Mouse (Mus musculus): ENCODE data around the gene Olfr1416. TPM values are rescaled to one million over a fixed set of nuclear protein-coding genes. Genes with fewer than 3 reads are reported as not detected.

Gene Olfr1416
- polyA plus RNA-seq, 1 experiment = not detected

GRCm38 (mm10) chr1:92434986-92435385, 49.9 kb downstream of the Olfr1416 start:
- H3K79me2 ChIP-seq (ENCODE audit: control insufficient read depth, insufficient read depth) = no peaks in the 10 kb centered on the region
- no peak overlapping the region for H3K4me2 ChIP-seq (ENCODE audit: low read depth)
- TF ChIP-seq USF1 (IDR thresholded peaks at IDR 0.05; ENCODE audit: low read depth) (no peak), MAX (IDR thresholded peaks at IDR 0.05; ENCODE audit: low read depth) (no peak), TCF3 (IDR thresholded peaks at IDR 0.05; ENCODE audit: insufficient read length, low read depth) (no peak), POLR2A (IDR thresholded peaks at IDR 0.05; ENCODE audit: insufficient read length, low read depth) (no peak), E2F4 (IDR thresholded peaks at IDR 0.05; ENCODE audit: insufficient read depth) (no peak), MYOD1 (IDR thresholded peaks at IDR 0.05; ENCODE audit: control insufficient read depth in 1 of 3, insufficient read length in 2 of 3, low read depth in 2 of 3) (no peak), TCF12 (IDR thresholded peaks at IDR 0.05; ENCODE audit: insufficient read depth, poor library complexity, severe bottlenecking) (no peak), SRF (IDR thresholded peaks at IDR 0.05; ENCODE audit: control insufficient read depth, insufficient read length, low read depth) (no peak), REST (IDR thresholded peaks at IDR 0.05; ENCODE audit: insufficient read depth, insufficient read length) (no peak), MYOG (IDR thresholded peaks at IDR 0.05; ENCODE audit: control insufficient read depth in 1 of 3, insufficient read depth in 1 of 3, insufficient read length in 2 of 3, low read depth in 2 of 3) (no peak), POLR2AphosphoS2 (IDR thresholded peaks at IDR 0.05; ENCODE audit: insufficient read length, low read depth) (no peak), CEBPB (IDR thresholded peaks at IDR 0.05; ENCODE audit: insufficient read depth, poor library complexity, severe bottlenecking) (no peak)
- no peak overlapping the region for H3ac ChIP-seq (ENCODE audit: control insufficient read depth, insufficient read length)
- H3K36me3 ChIP-seq (ENCODE audit: control insufficient read depth, insufficient read depth) = peaks cover 8% of the 10 kb centered on the region
- no peak overlapping the region for H3K4me3 ChIP-seq
- H3K27me3 ChIP-seq (ENCODE audit: control insufficient read depth, insufficient read depth, insufficient read length) = no peaks in the 10 kb centered on the region

- TF ChIP-seq MAX (IDR thresholded peaks at IDR 0.05; ENCODE audit: low read depth) (no peak), USF1 (IDR thresholded peaks at IDR 0.05; ENCODE audit: low read depth) (no peak), E2F4 (IDR thresholded peaks at IDR 0.05; ENCODE audit: insufficient read depth) (no peak), REST (IDR thresholded peaks at IDR 0.05; ENCODE audit: insufficient read depth, insufficient read length) (no peak), MYOG (IDR thresholded peaks at IDR 0.05; ENCODE audit: control insufficient read depth in 1 of 3, insufficient read depth in 1 of 3, insufficient read length in 2 of 3, low read depth in 2 of 3) (no peak), SRF (IDR thresholded peaks at IDR 0.05; ENCODE audit: control insufficient read depth, insufficient read length, low read depth) (no peak), TCF12 (IDR thresholded peaks at IDR 0.05; ENCODE audit: insufficient read depth, poor library complexity, severe bottlenecking) (no peak), MYOD1 (IDR thresholded peaks at IDR 0.05; ENCODE audit: control insufficient read depth in 1 of 3, insufficient read length in 2 of 3, low read depth in 2 of 3) (no peak)
- H3K27me3 ChIP-seq (ENCODE audit: control insufficient read depth, insufficient read depth, insufficient read length) = no peaks in the 10 kb centered on the region
- no peak overlapping the region for H3K4me3 ChIP-seq
- H3ac ChIP-seq (ENCODE audit: control insufficient read depth, insufficient read length) = no peak overlapping the region
- H3K4me2 ChIP-seq (ENCODE audit: low read depth) = no peak overlapping the region
- H3K79me2 ChIP-seq (ENCODE audit: control insufficient read depth, insufficient read depth) = no peaks in the 10 kb centered on the region
- no peaks in the 10 kb centered on the region for H3K36me3 ChIP-seq (ENCODE audit: control insufficient read depth, insufficient read depth)
These were observed 52.1 kb downstream of the Olfr1416 start for GRCm38 (mm10) chr1:92432791-92433190.

- Histone ChIP-seq H3K36me3 (ENCODE audit: control insufficient read depth, insufficient read depth) (no peaks in the 10 kb centered on the region), H3K27me3 (ENCODE audit: control insufficient read depth, insufficient read depth, insufficient read length) (no peaks in the 10 kb centered on the region), H3K4me3 (no peak overlapping the region), H3ac (ENCODE audit: control insufficient read depth, insufficient read length) (no peak overlapping the region), H3K4me2 (ENCODE audit: low read depth) (no peak overlapping the region), H3K79me2 (ENCODE audit: control insufficient read depth, insufficient read depth) (no peaks in the 10 kb centered on the region)
- no peak for TF ChIP-seq POLR2A (IDR thresholded peaks at IDR 0.05; ENCODE audit: insufficient read length, low read depth)
- no peak for TF ChIP-seq MAX (IDR thresholded peaks at IDR 0.05; ENCODE audit: low read depth)
- TF ChIP-seq USF1 (IDR thresholded peaks at IDR 0.05; ENCODE audit: low read depth) = no peak
- no peak for TF ChIP-seq E2F4 (IDR thresholded peaks at IDR 0.05; ENCODE audit: insufficient read depth)
- TF ChIP-seq MYOD1 (IDR thresholded peaks at IDR 0.05; ENCODE audit: control insufficient read depth in 1 of 3, insufficient read length in 2 of 3, low read depth in 2 of 3) = no peak
- no peak for TF ChIP-seq REST (IDR thresholded peaks at IDR 0.05; ENCODE audit: insufficient read depth, insufficient read length)
- TF ChIP-seq POLR2AphosphoS2 (IDR thresholded peaks at IDR 0.05; ENCODE audit: insufficient read length, low read depth) = no peak
- TF ChIP-seq SRF (IDR thresholded peaks at IDR 0.05; ENCODE audit: control insufficient read depth, insufficient read length, low read depth) = no peak
- TF ChIP-seq MYOG (IDR thresholded peaks at IDR 0.05; ENCODE audit: control insufficient read depth in 1 of 3, insufficient read depth in 1 of 3, insufficient read length in 2 of 3, low read depth in 2 of 3) = no peak
- TF ChIP-seq TCF3 (IDR thresholded peaks at IDR 0.05; ENCODE audit: insufficient read length, low read depth) = no peak
- no peak for TF ChIP-seq TCF12 (IDR thresholded peaks at IDR 0.05; ENCODE audit: insufficient read depth, poor library complexity, severe bottlenecking)
- TF ChIP-seq CEBPB (IDR thresholded peaks at IDR 0.05; ENCODE audit: insufficient read depth, poor library complexity, severe bottlenecking) = no peak
These were observed 52.8 kb downstream of the Olfr1416 start for GRCm38 (mm10) chr1:92432098-92432497.

- no peak overlapping the region for H3K4me3 ChIP-seq
- TF ChIP-seq POLR2AphosphoS2 (IDR thresholded peaks at IDR 0.05; ENCODE audit: insufficient read length, low read depth) (no peak), CEBPB (IDR thresholded peaks at IDR 0.05; ENCODE audit: insufficient read depth, poor library complexity, severe bottlenecking) (no peak), POLR2A (IDR thresholded peaks at IDR 0.05; ENCODE audit: insufficient read length, low read depth) (no peak), USF1 (IDR thresholded peaks at IDR 0.05; ENCODE audit: low read depth) (no peak), MAX (IDR thresholded peaks at IDR 0.05; ENCODE audit: low read depth) (no peak), MYOG (IDR thresholded peaks at IDR 0.05; ENCODE audit: control insufficient read depth in 1 of 3, insufficient read depth in 1 of 3, insufficient read length in 2 of 3, low read depth in 2 of 3) (no peak), TCF3 (IDR thresholded peaks at IDR 0.05; ENCODE audit: insufficient read length, low read depth) (no peak), REST (IDR thresholded peaks at IDR 0.05; ENCODE audit: insufficient read depth, insufficient read length) (no peak), MYOD1 (IDR thresholded peaks at IDR 0.05; ENCODE audit: control insufficient read depth in 1 of 3, insufficient read length in 2 of 3, low read depth in 2 of 3) (no peak)
- no peak overlapping the region for H3ac ChIP-seq (ENCODE audit: control insufficient read depth, insufficient read length)
- no peaks in the 10 kb centered on the region for H3K36me3 ChIP-seq (ENCODE audit: control insufficient read depth, insufficient read depth)
- no peaks in the 10 kb centered on the region for H3K79me2 ChIP-seq (ENCODE audit: control insufficient read depth, insufficient read depth)
- H3K27me3 ChIP-seq (ENCODE audit: control insufficient read depth, insufficient read depth, insufficient read length) = no peaks in the 10 kb centered on the region
- no peak overlapping the region for H3K4me2 ChIP-seq (ENCODE audit: low read depth)
These were observed 53.5 kb downstream of the Olfr1416 start for GRCm38 (mm10) chr1:92431420-92431819.

- no peak overlapping the region for H3K4me2 ChIP-seq (ENCODE audit: low read depth)
- TF ChIP-seq POLR2AphosphoS2 (IDR thresholded peaks at IDR 0.05; ENCODE audit: insufficient read length, low read depth) (no peak), E2F4 (IDR thresholded peaks at IDR 0.05; ENCODE audit: insufficient read depth) (no peak), SRF (IDR thresholded peaks at IDR 0.05; ENCODE audit: control insufficient read depth, insufficient read length, low read depth) (no peak), USF1 (IDR thresholded peaks at IDR 0.05; ENCODE audit: low read depth) (no peak), MAX (IDR thresholded peaks at IDR 0.05; ENCODE audit: low read depth) (no peak)
- H3K79me2 ChIP-seq (ENCODE audit: control insufficient read depth, insufficient read depth) = no peaks in the 10 kb centered on the region
- no peaks in the 10 kb centered on the region for H3K36me3 ChIP-seq (ENCODE audit: control insufficient read depth, insufficient read depth)
- no peak overlapping the region for H3K4me3 ChIP-seq
- H3ac ChIP-seq (ENCODE audit: control insufficient read depth, insufficient read length) = no peak overlapping the region
- no peaks in the 10 kb centered on the region for H3K27me3 ChIP-seq (ENCODE audit: control insufficient read depth, insufficient read depth, insufficient read length)
These were observed 53.9 kb downstream of the Olfr1416 start for GRCm38 (mm10) chr1:92430991-92431390.

All from myocyte (in vitro differentiated cells).